Mouse (Mus musculus): ENCODE measurements at regions not wholly inside any gene's neighbourhood (a gene's known extent, or its start where the extent isn't known, plus 50 kb on each side); places are given as distances from the start of the nearest gene placed in this dataset.

- Histone ChIP-seq H3K4me3 (ENCODE audit: control insufficient read depth, low read depth, low read length) (peak overlapping the region; percentile 29), H3K27ac (ENCODE audit: control insufficient read depth, insufficient read depth, low read depth, low read length) (no peak overlapping the region), H3K4me1 (ENCODE audit: control insufficient read depth, insufficient read depth, low read length) (peaks cover 10% of the 10 kb centered on the region), H3K36me3 (ENCODE audit: control insufficient read depth, insufficient read depth, low read length) (no peaks in the 10 kb centered on the region), H3K27me3 (ENCODE audit: control insufficient read depth, insufficient read depth, low read length) (no peaks in the 10 kb centered on the region)
- TF ChIP-seq POLR2A (IDR thresholded peaks at IDR 0.05; ENCODE audit: control insufficient read depth, low read depth, low read length) = no peak
- TF ChIP-seq CTCF (IDR thresholded peaks at IDR 0.05; ENCODE audit: control insufficient read depth, insufficient read depth, insufficient replicate concordance, low read depth, low read length) = no peak
Measured at GRCm38 (mm10) chr8:46921075-46921474, 65.6 kb upstream of the Enpp6 start.

GRCm38 (mm10) chr8:46921585-46921984, 65.1 kb upstream of the Enpp6 start:
- Histone ChIP-seq H3K4me3 (ENCODE audit: control insufficient read depth, low read depth, low read length) (no peak overlapping the region), H3K27ac (ENCODE audit: control insufficient read depth, insufficient read depth, low read depth, low read length) (no peak overlapping the region), H3K36me3 (ENCODE audit: control insufficient read depth, insufficient read depth, low read length) (no peaks in the 10 kb centered on the region), H3K27me3 (ENCODE audit: control insufficient read depth, insufficient read depth, low read length) (no peaks in the 10 kb centered on the region), H3K4me1 (ENCODE audit: control insufficient read depth, insufficient read depth, low read length) (peaks cover 10% of the 10 kb centered on the region)
- TF ChIP-seq POLR2A (IDR thresholded peaks at IDR 0.05; ENCODE audit: control insufficient read depth, low read depth, low read length) (no peak), CTCF (IDR thresholded peaks at IDR 0.05; ENCODE audit: control insufficient read depth, insufficient read depth, insufficient replicate concordance, low read depth, low read length) (no peak)

- Histone ChIP-seq H3K36me3 (ENCODE audit: control insufficient read depth, insufficient read depth, low read length) (no peaks in the 10 kb centered on the region), H3K4me1 (ENCODE audit: control insufficient read depth, insufficient read depth, low read length) (peaks cover 10% of the 10 kb centered on the region), H3K27ac (ENCODE audit: control insufficient read depth, insufficient read depth, low read depth, low read length) (no peak overlapping the region), H3K4me3 (ENCODE audit: control insufficient read depth, low read depth, low read length) (no peak overlapping the region), H3K27me3 (ENCODE audit: control insufficient read depth, insufficient read depth, low read length) (no peaks in the 10 kb centered on the region)
- TF ChIP-seq CTCF (IDR thresholded peaks at IDR 0.05; ENCODE audit: control insufficient read depth, insufficient read depth, insufficient replicate concordance, low read depth, low read length) (no peak), POLR2A (IDR thresholded peaks at IDR 0.05; ENCODE audit: control insufficient read depth, low read depth, low read length) (no peak)
Measured at GRCm38 (mm10) chr8:46924787-46925548, 61.7 kb upstream of the Enpp6 start.

- no peaks in the 10 kb centered on the region for H3K36me3 ChIP-seq (ENCODE audit: control insufficient read depth, insufficient read depth, low read length)
- no peak overlapping the region for H3K27ac ChIP-seq (ENCODE audit: control insufficient read depth, insufficient read depth, low read depth, low read length)
- no peaks in the 10 kb centered on the region for H3K27me3 ChIP-seq (ENCODE audit: control insufficient read depth, insufficient read depth, low read length)
- TF ChIP-seq POLR2A (IDR thresholded peaks at IDR 0.05; ENCODE audit: control insufficient read depth, low read depth, low read length) (no peak), CTCF (IDR thresholded peaks at IDR 0.05; ENCODE audit: control insufficient read depth, insufficient read depth, insufficient replicate concordance, low read depth, low read length) (no peak)
- H3K4me3 ChIP-seq (ENCODE audit: control insufficient read depth, low read depth, low read length) = no peak overlapping the region
- no peaks in the 10 kb centered on the region for H3K4me1 ChIP-seq (ENCODE audit: control insufficient read depth, insufficient read depth, low read length)
Measured at GRCm38 (mm10) chr8:46928718-46929117, 58.0 kb upstream of the Enpp6 start.

- no peaks in the 10 kb centered on the region for H3K36me3 ChIP-seq (ENCODE audit: control insufficient read depth, insufficient read depth, low read length)
- no peak overlapping the region for H3K4me3 ChIP-seq (ENCODE audit: control insufficient read depth, low read depth, low read length)
- no peak overlapping the region for H3K27ac ChIP-seq (ENCODE audit: control insufficient read depth, insufficient read depth, low read depth, low read length)
- TF ChIP-seq POLR2A (IDR thresholded peaks at IDR 0.05; ENCODE audit: control insufficient read depth, low read depth, low read length) (no peak), CTCF (IDR thresholded peaks at IDR 0.05; ENCODE audit: control insufficient read depth, insufficient read depth, insufficient replicate concordance, low read depth, low read length) (no peak)
- peaks cover 3% of the 10 kb centered on the region for H3K4me1 ChIP-seq (ENCODE audit: control insufficient read depth, insufficient read depth, low read length)
- H3K27me3 ChIP-seq (ENCODE audit: control insufficient read depth, insufficient read depth, low read length) = no peaks in the 10 kb centered on the region
Measured at GRCm38 (mm10) chr8:46929678-46930077, 57.0 kb upstream of the Enpp6 start.

GRCm38 (mm10) chr8:46931267-46931666, 55.4 kb upstream of the Enpp6 start:
- no peak for TF ChIP-seq POLR2A (IDR thresholded peaks at IDR 0.05; ENCODE audit: control insufficient read depth, low read depth, low read length)
- TF ChIP-seq CTCF (IDR thresholded peaks at IDR 0.05; ENCODE audit: control insufficient read depth, insufficient read depth, insufficient replicate concordance, low read depth, low read length) = no peak
- Histone ChIP-seq H3K36me3 (ENCODE audit: control insufficient read depth, insufficient read depth, low read length) (no peaks in the 10 kb centered on the region), H3K27ac (ENCODE audit: control insufficient read depth, insufficient read depth, low read depth, low read length) (no peak overlapping the region), H3K4me1 (ENCODE audit: control insufficient read depth, insufficient read depth, low read length) (peaks cover 12% of the 10 kb centered on the region), H3K4me3 (ENCODE audit: control insufficient read depth, low read depth, low read length) (no peak overlapping the region), H3K27me3 (ENCODE audit: control insufficient read depth, insufficient read depth, low read length) (no peaks in the 10 kb centered on the region)

GRCm38 (mm10) chr8:46933256-46933655, 53.4 kb upstream of the Enpp6 start:
- Histone ChIP-seq H3K4me1 (ENCODE audit: control insufficient read depth, insufficient read depth, low read length) (peaks cover 12% of the 10 kb centered on the region), H3K4me3 (ENCODE audit: control insufficient read depth, low read depth, low read length) (no peak overlapping the region), H3K27ac (ENCODE audit: control insufficient read depth, insufficient read depth, low read depth, low read length) (no peak overlapping the region), H3K36me3 (ENCODE audit: control insufficient read depth, insufficient read depth, low read length) (no peaks in the 10 kb centered on the region), H3K27me3 (ENCODE audit: control insufficient read depth, insufficient read depth, low read length) (no peaks in the 10 kb centered on the region)
- TF ChIP-seq CTCF (IDR thresholded peaks at IDR 0.05; ENCODE audit: control insufficient read depth, insufficient read depth, insufficient replicate concordance, low read depth, low read length) (no peak), POLR2A (IDR thresholded peaks at IDR 0.05; ENCODE audit: control insufficient read depth, low read depth, low read length) (no peak)
